In genomic region chr16:94122347-94122746, GRCm38 (mm10) we compare ENCODE assay signal across 25 mouse cellular contexts. TPM values are rescaled to one million over a fixed set of nuclear protein-coding genes. Genes with fewer than 3 reads are reported as not detected.
DNase-seq lines count a peak whose midpoint lies in the region; ATAC-seq and TF ChIP-seq lines count a peak whose summit lies in the region.
"Had no signal": no experiment of that assay in that cellular context is flagged by ENCODE, and none has a peak within 500 bp of the region (broad histone marks: within the 10 kb centered on the region; RNA-seq: fewer than 3 reads in every experiment).

No protein-coding gene starts in this region.

- no peak overlapping the region for H3K4me2 ChIP-seq in liver, embryonic 12.5 days
- H3K4me2 ChIP-seq: embryonic facial prominence, embryonic 12.5 days; embryonic facial prominence, embryonic 15.5 days; forebrain, embryonic 12.5 days; forebrain, embryonic 15.5 days; heart, embryonic 12.5 days; heart, embryonic 15.5 days; hindbrain, embryonic 14.5 days had no signal

- no peaks in the 10 kb centered on the region for H3K4me1 ChIP-seq in MEL (ENCODE audit: control insufficient read depth in 1 of 2, insufficient read depth in 2 of 2, low read length in 2 of 2)
- 0 out of 2 replicates have a peak, but pooled peaks cover 7% of the 10 kb centered on the region for H3K4me1 ChIP-seq in liver, embryonic 12.5 days

- TF ChIP-seq RAD21 in MEL (IDR thresholded peaks at IDR 0.05; ENCODE audit: low read depth, low read length): no peak

- no peaks in the 10 kb centered on the region for H3K79me2 ChIP-seq in MEL (ENCODE audit: control insufficient read depth, insufficient read depth, low read length, poor library complexity)

- no peak overlapping the region for H3K4me3 ChIP-seq in MEL (ENCODE audit: control insufficient read depth in 1 of 2, insufficient read depth in 1 of 2, low read depth in 2 of 2, low read length in 2 of 2)
- H3K4me3 ChIP-seq in liver, embryonic 12.5 days: no peak overlapping the region
- H3K4me3 ChIP-seq: embryonic facial prominence, embryonic 12.5 days; embryonic facial prominence, embryonic 15.5 days; forebrain, embryonic 12.5 days; forebrain, embryonic 15.5 days; heart, embryonic 12.5 days; heart, embryonic 15.5 days had no signal

- TF ChIP-seq CTCF in MEL (IDR thresholded peaks at IDR 0.05 in 2 of 3, conservative IDR thresholded peaks at IDR 0.05 in 1 of 3; ENCODE audit: control insufficient read depth in 1 of 3, insufficient read depth in 1 of 3, low read depth in 2 of 3, low read length in 3 of 3, poor library complexity in 1 of 3, severe bottlenecking in 1 of 3): no peak

- TF ChIP-seq EP300 in MEL (IDR thresholded peaks at IDR 0.05; ENCODE audit: low read depth in 1 of 2, low read length in 2 of 2): no peak

- no peaks in the 10 kb centered on the region; a peak in 1 of 4 replicates for H3K27me3 ChIP-seq in MEL (ENCODE audit: control insufficient read depth in 1 of 2, insufficient read depth in 2 of 2, low read length in 2 of 2)
- H3K27me3 ChIP-seq in liver, embryonic 12.5 days (replicated peaks): peaks cover 95% of the 10 kb centered on the region

- no peaks in the 10 kb centered on the region for H3K9me3 ChIP-seq in MEL (replicated peaks; ENCODE audit: insufficient read depth, low read length)
- no peaks in the 10 kb centered on the region for H3K9me3 ChIP-seq in liver, embryonic 12.5 days (replicated peaks)
- H3K9me3 ChIP-seq: embryonic facial prominence, embryonic 12.5 days; embryonic facial prominence, embryonic 15.5 days; forebrain, embryonic 12.5 days; forebrain, embryonic 15.5 days; heart, embryonic 12.5 days; heart, embryonic 15.5 days had no signal

- ATAC-seq in common myeloid progenitor, adult 5-6 weeks (replicated peaks; ENCODE audit: low read depth, poor library complexity, severe bottlenecking): peak; percentile 33
- peak; percentile 73 for ATAC-seq in megakaryocyte, adult 5-6 weeks (ENCODE audit: poor library complexity, severe bottlenecking)
- ATAC-seq in liver, embryonic 12.5 days: no peak
- ATAC-seq in megakaryocyte-erythroid progenitor cell, adult 5-6 weeks (replicated peaks; ENCODE audit: low FRiP score, low TSS enrichment, poor library complexity, severe bottlenecking): no peak
- ATAC-seq: CD4-positive, CD25-positive, alpha-beta regulatory T cell, adult 4 months; hindbrain, postnatal 0 days; inflammation-experienced regulatory T-cells, adult 6 months; intestine, embryonic 16.5 days had no signal

- WGBS in liver, embryonic 12.5 days (ENCODE audit: insufficient replicate concordance): 30% methylated on average over 3 of the region's 3 CpGs

- DNase-seq in MEL (ENCODE audit: low read depth, low spot score): peak; percentile 21
- DNase-seq in layer of hippocampus, postnatal 14 days (ENCODE audit: low spot score in 2 of 2): no peak
- DNase-seq: adrenal gland, adult 2 months; cerebellum, adult 11-12 months; cerebellum, adult 9-10 months; cerebellum, postnatal 14 days; heart, adult 18-20 months; heart, postnatal 10 days; heart, postnatal 36 days had no signal

- H3K27ac ChIP-seq in MEL (ENCODE audit: control insufficient read depth, low read depth, low read length): no peak overlapping the region
- no peak overlapping the region for H3K27ac ChIP-seq in liver, embryonic 12.5 days
- H3K27ac ChIP-seq: embryonic facial prominence, embryonic 12.5 days; embryonic facial prominence, embryonic 15.5 days; forebrain, embryonic 12.5 days; forebrain, embryonic 15.5 days; heart, embryonic 15.5 days; hindbrain, embryonic 14.5 days; hindbrain, postnatal 0 days had no signal

- no peak overlapping the region for H3K9ac ChIP-seq in MEL (ENCODE audit: control insufficient read depth, low read depth, low read length, poor library complexity, severe bottlenecking)
- H3K9ac ChIP-seq in liver, embryonic 12.5 days: no peak overlapping the region
- H3K9ac ChIP-seq: embryonic facial prominence, embryonic 12.5 days; embryonic facial prominence, embryonic 15.5 days; forebrain, embryonic 12.5 days; forebrain, embryonic 15.5 days; heart, embryonic 12.5 days; heart, embryonic 15.5 days; hindbrain, embryonic 14.5 days had no signal

- H3K36me3 ChIP-seq in MEL (ENCODE audit: control insufficient read depth in 1 of 2, insufficient read depth in 2 of 2, low read length in 2 of 2): no peaks in the 10 kb centered on the region
- H3K36me3 ChIP-seq in liver, embryonic 12.5 days: no peaks in the 10 kb centered on the region
- H3K36me3 ChIP-seq: embryonic facial prominence, embryonic 12.5 days; embryonic facial prominence, embryonic 15.5 days; forebrain, embryonic 12.5 days; forebrain, embryonic 15.5 days; heart, embryonic 12.5 days; heart, embryonic 15.5 days had no signal

- TF ChIP-seq POLR2A in MEL (IDR thresholded peaks at IDR 0.05; ENCODE audit: control insufficient read depth in 1 of 2, insufficient read depth in 1 of 2, low read depth in 1 of 2, low read length in 2 of 2, poor library complexity in 1 of 2): no peak

TF ChIP-seq in MEL, 35 proteins besides CTCF, POLR2A, EP300 and RAD21:
- TF ChIP-seq JUND (IDR thresholded peaks at IDR 0.05; ENCODE audit: low read depth, low read length) (no peak), BHLHE40 (IDR thresholded peaks at IDR 0.05; ENCODE audit: borderline replicate concordance, low read depth, low read length) (no peak), UBTF (IDR thresholded peaks at IDR 0.05; ENCODE audit: borderline replicate concordance, insufficient read depth, low read depth, low read length) (no peak), MAFK (IDR thresholded peaks at IDR 0.05; ENCODE audit: borderline replicate concordance, low read depth, low read length) (no peak), E2F4 (IDR thresholded peaks at IDR 0.05; ENCODE audit: borderline replicate concordance, low read depth, low read length) (no peak), TAL1 (IDR thresholded peaks at IDR 0.05; ENCODE audit: low read length) (no peak)

RNA-seq across cellular contexts. Expression of gene Sim2, which starts 37.6 kb away (rescaled TPM):
- total RNA-seq in MEL (2012; rRNA removed): not detected in 2 replicates
- polyA plus RNA-seq in MEL (2012; ENCODE audit: insufficient read depth in 1 of 2, insufficient read length in 2 of 2, low read depth in 1 of 2, low replicate concordance in 2 of 2, missing spikeins in 1 of 2): not detected
- not detected in 2 replicates for total RNA-seq in common myeloid progenitor, adult 5-6 weeks (2017)
- not detected in 2 replicates for total RNA-seq in megakaryocyte, adult 5-6 weeks (2015)
- not detected in 2 replicates for total RNA-seq in megakaryocyte, adult 5-6 weeks (2017)
- not detected in 2 replicates for polyA plus RNA-seq in liver, embryonic 12.5 days (2016; fragmentation: Nextera tagmentation; extraction: Ambion mirVana)
- total RNA-seq in layer of hippocampus, postnatal 14 days (2021): under 1 TPM; 0.10 to 0.41 TPM
- not detected in 2 replicates for total RNA-seq in megakaryocyte-erythroid progenitor cell, adult 5-6 weeks (2014; fragmentation: Nextera tagmentation)
- not detected in 2 replicates for total RNA-seq in megakaryocyte-erythroid progenitor cell, adult 5-6 weeks (2017)
- total RNA-seq: adrenal gland, adult 2 months; adrenal gland, postnatal 14 days; heart, postnatal 10 days; heart, postnatal 36 days; hindbrain, postnatal 0 days had no signal
- polyA plus RNA-seq: adrenal gland, adult 2 months; CD4-positive, CD25-positive, alpha-beta regulatory T cell, adult 4 months; heart, embryonic 12.5 days; hindbrain, postnatal 0 days; inflammation-experienced regulatory T-cells, adult 6 months; intestine, embryonic 16.5 days had no signal

Comparison
In these comparisons a context has a peak if more than half of its experiments do, and no peak if none do; other contexts are left out.
1. ATAC-seq: peak in common myeloid progenitor, adult 5-6 weeks (single experiment) and megakaryocyte, adult 5-6 weeks (single experiment); none in liver, embryonic 12.5 days (single experiment) and megakaryocyte-erythroid progenitor cell, adult 5-6 weeks (single experiment).